Comparison of ENCODE assay signal across 10 mouse cellular contexts in genomic region chr16:90176472-90176871, GRCm38 (mm10). TPM values are rescaled to one million over a fixed set of nuclear protein-coding genes. Genes with fewer than 3 reads are reported as not detected.
DNase-seq lines count a peak whose midpoint lies in the region; ATAC-seq and TF ChIP-seq lines count a peak whose summit lies in the region.
"Had no signal": no experiment of that assay in that cellular context is flagged by ENCODE, and none has a peak within 500 bp of the region (broad histone marks: within the 10 kb centered on the region; RNA-seq: fewer than 3 reads in every experiment).

No protein-coding gene starts in this region.

- DNase-seq in lung, postnatal 0 days (ENCODE audit: low spot score): peak; percentile 37
- no peak for DNase-seq in lung, postnatal 36 days
- peak; percentile 78 for DNase-seq in forebrain, embryonic 14.5 days (ENCODE audit: low spot score)
- peak; percentile 64 to 82 for DNase-seq in left cerebral cortex, postnatal 14 days (ENCODE audit: low spot score in 2 of 2)
- DNase-seq in right cerebral cortex, postnatal 25 days: peak; percentile 63
- no peak for DNase-seq in cerebellum, adult 9-11 months
- DNase-seq in ovary, adult 18-20 months (ENCODE audit: low spot score): no peak
- DNase-seq in cerebellum, adult 18-20 months: no peak
- DNase-seq: cerebellum, postnatal 36 days; heart, postnatal 4 days had no signal

- no peaks in the 10 kb centered on the region for H3K4me1 ChIP-seq in lung, postnatal 0 days (ENCODE audit: insufficient read depth, low read depth, low read length)
- peaks cover 4% of the 10 kb centered on the region; the same call in 1 of the 2 replicates for H3K4me1 ChIP-seq in forebrain, embryonic 14.5 days (ENCODE audit: control insufficient read depth, insufficient read depth, low read length)

- no peak for TF ChIP-seq CTCF in lung, postnatal 0 days (IDR thresholded peaks at IDR 0.05)

- no peak overlapping the region for H3K9ac ChIP-seq in lung, postnatal 0 days (replicated peaks; ENCODE audit: low read depth)
- no peak overlapping the region for H3K9ac ChIP-seq in forebrain, embryonic 14.5 days (ENCODE audit: low read length)

- no peak overlapping the region for H3K4me2 ChIP-seq in lung, postnatal 0 days (replicated peaks; ENCODE audit: low read depth, low read length)
- H3K4me2 ChIP-seq in forebrain, embryonic 14.5 days (ENCODE audit: low read length): no peak overlapping the region

- no peak for TF ChIP-seq EP300 in lung, postnatal 0 days (IDR thresholded peaks at IDR 0.05)

- H3K27ac ChIP-seq in lung, postnatal 0 days (ENCODE audit: low read length): no peak overlapping the region
- H3K27ac ChIP-seq in forebrain, embryonic 14.5 days (ENCODE audit: low read depth, low read length): no peak overlapping the region

- no peaks in the 10 kb centered on the region for H3K36me3 ChIP-seq in lung, postnatal 0 days (ENCODE audit: insufficient read depth, low read length)
- no peaks in the 10 kb centered on the region for H3K36me3 ChIP-seq in forebrain, embryonic 14.5 days (ENCODE audit: control insufficient read depth, insufficient read depth, low read length)

- 47% methylated on average over 10 of the region's 10 CpGs for WGBS in lung, postnatal 0 days
- 19% methylated on average over 10 of the region's 10 CpGs for WGBS in forebrain, embryonic 14.5 days

- H3K9me3 ChIP-seq in lung, postnatal 0 days (ENCODE audit: low read length): no peaks in the 10 kb centered on the region
- H3K9me3 ChIP-seq in forebrain, embryonic 14.5 days (replicated peaks; ENCODE audit: control insufficient read depth, low read length): no peaks in the 10 kb centered on the region

- intact Hi-C loops in left cerebral cortex, postnatal 14 days (cut with DNase I): no loop called here

- peak; percentile 37; the same call in 1 of the 2 replicates for ATAC-seq in lung, postnatal 0 days
- peak; percentile 84 for ATAC-seq in forebrain, embryonic 14.5 days

- no peaks in the 10 kb centered on the region for H3K27me3 ChIP-seq in lung, postnatal 0 days (replicated peaks; ENCODE audit: insufficient read depth, low read length)
- 0 out of 2 replicates have a peak, but pooled peaks cover 2% of the 10 kb centered on the region for H3K27me3 ChIP-seq in forebrain, embryonic 14.5 days (replicated peaks; ENCODE audit: control insufficient read depth, insufficient read depth, low read length)

- no peak overlapping the region for H3K4me3 ChIP-seq in lung, postnatal 0 days (ENCODE audit: low read depth, low read length)
- H3K4me3 ChIP-seq in forebrain, embryonic 14.5 days (ENCODE audit: low read depth, low read length): no peak overlapping the region

RNA-seq across cellular contexts. Expression of gene Tiam1, which starts 32.9 kb away (rescaled TPM):
- 3.7 and 9.3 TPM in 2 replicates for polyA plus RNA-seq in lung, postnatal 0 days (2015; fragmentation: Nextera tagmentation; extraction: Ambion mirVana)
- 22.4 and 31.9 TPM in 2 replicates for polyA plus RNA-seq in forebrain, embryonic 14.5 days (2014; fragmentation: Nextera tagmentation; extraction: Ambion mirVana)
- total RNA-seq in left cerebral cortex, postnatal 14 days (2021): 100 to 1,000 TPM in 1 of 2 experiments, 10 to 100 TPM in 1; 88.5 to 101 TPM

RNA-seq across cellular contexts. Expression of gene Sod1, which starts 44.1 kb away (rescaled TPM):
- polyA plus RNA-seq in lung, postnatal 0 days (2015; fragmentation: Nextera tagmentation; extraction: Ambion mirVana): 1,664 and 1,843 TPM in 2 replicates
- 879 and 1,044 TPM in 2 replicates for polyA plus RNA-seq in forebrain, embryonic 14.5 days (2014; fragmentation: Nextera tagmentation; extraction: Ambion mirVana)
- 100 to 1,000 TPM; 317 to 340 TPM for total RNA-seq in left cerebral cortex, postnatal 14 days (2021)

Comparison
In these comparisons a context has a peak if more than half of its experiments do, and no peak if none do; other contexts are left out.
1. DNase-seq: peak in lung, postnatal 0 days (single experiment), forebrain, embryonic 14.5 days (single experiment), left cerebral cortex, postnatal 14 days (2 of 2) and right cerebral cortex, postnatal 25 days (single experiment); none in lung, postnatal 36 days (single experiment), cerebellum, adult 9-11 months (single experiment), ovary, adult 18-20 months (single experiment) and cerebellum, adult 18-20 months (0 of 2).